Mouse (Mus musculus) mesoderm, embryonic 11.5 days (tissue): ENCODE data around the gene Gm9999.
"Not testable (repeated sequence)": the region's sequence is repeated elsewhere in the genome, so short reads cannot be mapped to it uniquely, and the experiment has no call there.

Experiments
- DNase-seq: peaks from one replicate; pipeline ENCODE4 v3.0.0-alpha.2; 2012; ENCODE audit warnings: low read depth, low spot score

The Gm9999 gene

DNA sequence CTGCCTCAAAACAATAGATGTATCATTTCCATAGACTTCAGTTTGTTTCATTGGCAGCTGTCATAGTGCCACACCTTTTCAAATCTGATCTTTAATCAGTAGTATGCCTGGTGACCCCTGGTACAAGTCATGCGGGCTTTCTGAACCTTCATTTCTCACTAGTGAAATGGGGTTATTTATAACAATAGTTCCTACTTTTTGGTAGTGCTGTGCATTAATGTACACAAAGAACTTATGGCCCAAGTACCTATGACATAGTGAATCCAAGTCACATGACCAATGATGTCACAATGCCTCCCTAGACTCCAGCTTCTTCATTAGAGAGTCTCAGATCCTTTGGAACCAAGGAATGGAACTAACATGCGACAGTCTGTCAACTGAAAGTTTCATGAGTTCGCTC, at the start of gene Gm9999:
Gene Gm9999, plus strand, starts transcription at position 301 of the 400 bp plus-strand sequence.
- no peak for DNase-seq

DNA sequence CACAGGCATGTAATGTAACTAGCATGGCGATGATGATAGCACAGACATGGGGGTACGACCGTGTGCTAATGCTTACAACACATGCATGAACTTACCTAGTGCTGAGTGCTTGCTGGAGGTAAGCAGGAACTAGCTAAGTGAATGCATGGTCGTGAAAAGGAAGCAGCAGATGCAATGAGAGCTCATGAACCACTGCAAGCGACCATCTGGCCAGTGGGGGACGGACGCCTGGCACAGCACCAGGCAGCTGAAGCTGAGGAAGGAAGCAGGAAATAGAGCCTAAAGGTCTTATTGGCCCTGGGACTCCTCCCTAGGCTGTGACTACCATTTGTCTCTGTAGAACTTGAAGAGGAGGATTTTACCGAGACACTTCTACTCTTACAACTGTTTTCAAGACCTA, 48.6 kb upstream of the Gm9999 start:
- no peak for DNase-seq

DNA sequence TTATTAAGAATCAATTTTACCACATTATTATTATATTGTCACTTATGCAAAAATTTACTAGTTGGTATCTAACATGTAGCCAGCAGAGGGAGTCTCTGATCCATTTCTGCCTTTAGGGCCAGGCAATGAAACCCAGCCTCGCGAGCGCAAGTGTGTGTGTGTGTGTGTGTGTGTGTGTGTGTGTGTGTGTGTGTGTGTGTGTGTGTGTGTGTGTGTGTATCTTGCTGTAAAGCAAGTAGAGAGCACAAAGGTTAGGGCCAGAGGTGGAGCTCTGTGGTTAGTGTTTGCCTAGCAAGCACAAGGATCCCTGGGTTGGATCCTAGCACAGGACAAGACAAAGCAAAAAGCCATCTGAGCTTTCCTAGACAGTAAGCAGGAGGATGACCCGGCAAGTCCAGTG, 47.5 kb upstream of the Gm9999 start:
- no peak for DNase-seq

DNA sequence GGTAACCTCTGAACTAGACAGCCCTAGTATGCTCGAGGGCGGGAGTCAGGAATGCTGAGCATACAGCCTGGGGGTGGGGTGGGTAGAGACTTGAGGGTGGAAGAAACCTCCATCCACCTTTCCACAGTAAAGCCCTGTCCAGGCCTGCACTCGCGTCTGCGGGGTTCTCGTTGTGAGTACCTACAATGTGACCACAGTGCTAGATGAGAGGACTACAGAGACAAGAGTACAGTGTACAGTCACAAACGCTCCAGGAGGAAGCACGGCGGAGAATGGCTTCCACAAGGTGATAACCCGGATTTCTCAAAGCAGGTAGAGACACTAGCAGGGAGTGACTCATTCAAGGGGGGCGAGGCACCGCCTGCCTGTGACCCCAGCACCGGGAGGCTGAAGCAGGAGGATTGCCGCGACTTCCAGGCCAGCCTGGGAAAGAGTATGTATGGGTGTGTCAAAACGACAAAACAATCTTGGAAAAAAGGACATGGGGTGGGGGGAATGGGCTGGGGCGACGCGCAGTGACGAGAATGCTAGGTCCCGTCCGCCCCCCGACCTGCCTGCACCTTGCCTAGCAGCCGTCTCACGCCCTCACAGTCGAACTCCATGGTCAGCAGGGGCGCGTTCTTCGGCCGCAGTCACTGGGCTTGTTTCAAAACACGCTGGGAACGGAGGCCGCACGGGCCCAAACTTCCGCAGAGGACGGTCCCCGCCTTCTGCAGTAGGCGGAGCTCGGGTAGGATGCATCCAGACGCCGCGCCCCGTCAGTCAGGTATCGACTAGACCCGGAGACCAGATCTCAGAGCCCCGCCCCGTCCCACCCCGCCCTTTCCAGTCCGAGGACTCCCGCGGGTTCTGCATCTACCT, 25.3 kb upstream of the Gm9999 start, which contains the start of gene Uevld:
Gene Uevld, minus strand, starts transcription at position 697 of the 861 bp plus-strand sequence.
- peak; percentile 93 for DNase-seq

DNA sequence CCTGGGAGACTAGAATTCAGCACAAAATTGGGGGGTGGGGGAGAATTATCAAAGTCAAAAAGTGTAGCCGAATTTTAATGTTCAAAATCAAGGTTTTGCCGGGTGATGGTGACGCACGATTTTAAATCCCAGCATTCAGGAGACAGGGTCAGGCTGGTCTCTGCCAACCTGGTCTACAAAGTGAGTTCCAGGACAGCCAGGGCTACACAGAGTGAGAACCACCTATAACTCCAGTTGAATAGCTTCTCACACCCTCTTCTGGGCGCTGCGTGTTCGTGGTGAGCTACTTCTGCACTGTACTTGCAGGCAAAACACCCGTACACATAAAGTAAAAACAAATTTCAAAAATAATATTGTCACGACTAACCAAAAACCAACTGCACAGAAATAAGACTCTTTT, 24.5 kb upstream of the Gm9999 start:
- no peak for DNase-seq

DNA sequence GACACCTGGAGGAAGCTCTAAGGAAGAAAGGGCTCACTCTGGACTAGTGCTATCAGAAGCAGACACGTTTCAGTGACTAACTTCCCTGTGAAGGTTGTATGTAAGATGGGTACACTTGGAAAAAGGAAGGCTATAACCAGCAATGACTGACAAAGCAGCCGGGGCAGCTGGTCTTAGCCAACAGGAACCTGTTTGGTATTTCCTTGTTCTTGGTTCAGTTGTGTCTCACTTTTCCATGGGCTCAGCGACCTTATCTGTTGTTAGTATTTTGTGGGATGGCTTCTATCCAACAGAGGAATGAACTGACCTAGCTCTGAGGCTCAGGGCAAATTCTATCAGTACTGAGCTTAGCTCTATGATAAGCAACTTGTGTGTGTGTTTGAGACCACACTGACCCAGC, 22.4 kb upstream of the Gm9999 start:
- DNase-seq, result no peak

DNA sequence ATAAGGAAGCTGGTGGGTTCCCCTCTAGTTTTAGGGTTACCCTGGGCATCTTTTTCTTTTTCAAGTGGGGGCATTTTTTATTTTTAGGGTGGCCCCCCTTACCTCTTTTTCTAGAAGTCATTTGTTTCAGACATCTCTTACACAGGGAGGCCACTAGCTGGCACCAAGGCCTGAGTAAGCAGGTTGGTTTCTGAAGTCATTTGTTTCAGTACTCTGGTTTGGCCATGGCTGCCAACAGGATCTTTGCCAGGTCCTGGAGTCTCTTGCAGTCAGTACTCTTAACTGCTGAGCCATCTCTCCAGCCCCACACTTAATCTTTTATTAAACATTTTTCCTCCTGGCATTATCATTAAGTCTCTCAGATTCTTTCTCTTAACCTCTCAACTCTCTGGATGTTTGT, 21.2 kb upstream of the Gm9999 start:
- no peak for DNase-seq

DNA sequence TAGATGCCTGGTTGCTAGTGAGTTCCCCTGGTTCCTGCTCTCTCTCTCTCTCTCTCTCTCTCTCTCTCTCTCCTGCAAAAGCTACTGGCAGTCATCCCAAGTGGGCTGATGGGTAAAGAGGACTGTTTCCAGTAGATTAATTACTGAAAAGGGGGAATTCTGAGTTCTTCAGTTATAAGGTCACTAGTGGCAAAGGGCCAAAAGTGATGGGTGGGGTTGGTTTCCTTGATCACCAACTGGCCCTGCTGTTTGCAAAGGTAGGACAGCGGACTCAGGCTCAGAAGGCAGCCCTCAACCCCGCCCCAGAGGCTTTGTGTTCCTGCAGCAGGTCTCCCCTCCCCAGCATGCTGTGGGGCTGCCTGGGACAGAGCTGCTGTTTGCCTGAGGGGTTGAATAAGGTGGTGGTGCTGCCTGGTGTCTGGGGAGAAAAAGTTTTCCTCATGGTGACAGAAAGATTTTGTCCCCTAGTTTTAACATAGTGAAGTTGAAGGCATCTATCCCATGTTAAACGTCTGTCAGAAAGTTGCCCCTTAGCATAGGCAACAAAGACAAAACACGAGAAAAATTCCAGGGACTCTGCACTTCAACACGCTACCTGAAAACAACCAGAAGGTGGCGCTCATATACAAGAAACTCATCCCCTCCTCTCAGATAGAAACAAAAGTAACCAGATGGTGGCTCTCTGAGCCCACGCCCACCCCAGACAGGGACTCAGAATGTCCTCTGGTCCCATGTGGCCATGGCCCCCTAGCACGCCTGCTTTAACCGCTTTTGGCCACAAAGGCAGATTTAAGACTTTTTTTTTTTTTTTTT, 20.4 kb upstream of the Gm9999 start:
- DNase-seq, result peak; percentile 91

DNA sequence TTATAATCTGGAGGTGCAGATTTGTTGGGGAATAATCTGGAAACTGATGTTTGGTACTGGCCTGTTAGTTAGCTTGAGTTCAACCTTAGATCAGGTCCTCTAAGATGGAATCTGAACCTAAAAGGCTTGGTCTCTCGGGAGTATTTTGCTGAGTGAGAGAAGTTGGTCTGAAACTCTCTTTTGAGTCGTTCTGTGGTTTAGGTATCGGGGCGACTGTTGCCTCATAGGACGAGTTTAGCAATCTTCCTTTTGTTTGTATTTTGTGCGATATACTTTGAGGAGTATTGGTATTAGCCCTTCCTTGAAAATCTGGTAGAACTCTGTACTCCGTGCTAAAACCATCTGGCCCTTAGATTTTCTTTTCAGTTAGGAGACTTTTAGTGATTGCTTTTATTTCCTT, 19.3 kb upstream of the Gm9999 start:
- DNase-seq, result no peak

DNA sequence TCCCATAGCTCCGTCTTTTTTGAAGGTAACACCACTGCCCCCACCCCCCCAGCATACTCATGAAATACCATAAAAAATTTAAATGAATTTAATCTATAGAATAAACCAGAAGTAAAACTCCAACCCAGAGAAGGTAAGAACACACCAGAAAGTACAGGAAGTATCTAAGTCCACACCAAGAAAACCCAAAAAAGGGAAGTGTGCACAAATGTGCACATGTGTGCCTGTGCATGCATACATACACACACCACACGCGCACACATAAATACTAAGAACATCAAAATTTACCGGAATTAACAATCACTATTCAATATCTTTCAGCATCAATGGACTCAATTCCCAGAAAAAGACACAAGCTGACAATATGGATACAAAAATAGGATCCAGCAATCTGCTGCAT, 13.5 kb upstream of the Gm9999 start:
- DNase-seq, result no peak

DNA sequence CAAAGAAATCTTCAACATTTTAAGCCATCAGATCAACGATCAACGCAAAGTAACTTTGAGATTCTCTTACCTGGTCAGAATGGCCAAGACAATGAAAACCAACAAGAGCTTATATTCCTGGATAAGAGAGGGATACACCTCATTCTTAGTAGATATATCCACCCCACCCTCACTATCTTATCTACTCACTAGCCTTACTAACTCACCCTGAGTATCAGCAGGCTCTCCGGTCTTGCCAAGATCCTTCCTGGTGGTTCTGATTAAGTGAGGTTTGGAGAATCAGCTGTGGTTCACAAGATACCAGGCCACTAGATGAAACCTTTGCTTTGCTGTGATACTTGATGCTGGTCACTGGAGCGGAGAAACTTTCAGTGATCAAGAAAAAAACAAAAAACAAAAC, 8.7 kb upstream of the Gm9999 start:
- DNase-seq, result no peak

DNA sequence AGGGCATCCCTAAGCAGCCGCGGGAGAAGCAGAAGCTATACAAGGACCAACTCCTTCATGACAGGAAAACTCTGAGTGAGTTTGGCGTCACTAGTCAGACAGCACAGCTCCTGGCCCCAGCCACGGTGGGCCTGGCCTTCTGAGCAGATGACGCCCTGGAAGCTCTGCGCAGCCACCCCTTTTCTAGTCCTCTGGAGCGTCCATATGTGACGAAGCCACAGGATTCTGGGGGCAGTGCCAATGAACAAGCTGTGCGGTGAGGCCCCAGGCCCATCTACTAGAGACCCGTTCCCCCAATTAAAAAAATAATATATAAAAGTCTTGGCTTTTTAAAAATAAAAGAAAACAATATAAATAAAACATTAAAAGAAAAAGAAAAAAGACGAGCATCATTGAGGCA, 7.9 kb upstream of the Gm9999 start:
- DNase-seq, result no peak

DNA sequence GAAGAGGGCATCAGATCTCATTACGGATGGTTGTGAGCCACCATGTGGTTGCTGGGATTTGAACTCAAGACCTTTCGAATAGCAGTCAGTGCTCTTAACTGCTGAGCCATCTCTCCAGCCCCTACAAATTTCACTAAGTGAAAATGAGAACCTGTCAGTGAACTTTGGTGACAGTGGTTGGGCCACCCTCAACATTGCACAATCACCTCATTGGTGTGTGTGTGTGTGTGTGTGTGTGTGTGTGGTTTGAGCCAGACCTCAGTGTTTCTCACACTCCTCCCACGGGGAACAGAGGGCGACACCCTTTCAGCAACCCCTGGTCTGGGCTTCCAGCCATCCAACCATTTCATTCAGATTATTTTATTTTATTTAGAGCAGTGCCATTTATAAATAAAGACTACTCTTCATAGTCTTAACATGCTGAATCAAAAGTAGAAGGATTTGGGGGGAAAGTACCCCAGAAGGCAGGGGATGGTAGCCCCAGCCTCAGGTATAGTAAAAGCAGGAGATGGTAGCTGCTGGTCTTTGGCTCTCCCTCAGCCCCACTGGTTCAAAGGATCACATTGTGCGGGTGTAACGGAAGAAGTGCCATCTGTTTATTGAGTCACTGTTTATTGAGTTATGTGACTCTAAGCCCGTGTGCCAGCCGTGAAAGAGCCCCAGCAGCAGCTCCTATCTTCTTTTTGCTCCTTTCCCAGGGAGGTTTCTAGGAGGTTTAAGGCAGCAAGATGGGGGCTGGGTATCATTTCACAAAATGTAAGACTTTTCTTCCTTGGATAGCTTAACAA, 2.5 kb downstream of the Gm9999 start:
- no peak for DNase-seq

DNA sequence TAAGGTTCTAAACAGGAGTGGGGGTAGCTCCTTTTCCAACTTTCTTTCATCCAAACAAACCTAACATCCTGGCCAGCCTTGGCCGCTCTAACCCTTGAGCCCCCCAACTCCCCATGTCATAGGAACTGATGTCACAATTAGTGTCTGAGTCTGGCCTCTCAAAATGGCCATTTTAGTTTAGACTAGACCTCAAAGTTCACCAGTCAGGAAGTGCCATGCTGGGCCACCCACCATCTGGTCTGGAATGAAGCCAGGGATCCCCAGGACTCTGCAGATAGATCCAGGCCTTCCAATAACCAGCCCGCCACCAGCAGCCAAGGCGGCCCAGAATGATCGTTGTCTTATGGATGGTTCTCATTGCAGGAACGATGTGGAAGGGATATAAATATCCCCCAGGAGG, 3.3 kb downstream of the Gm9999 start:
- DNase-seq, result peak; percentile 56

DNA sequence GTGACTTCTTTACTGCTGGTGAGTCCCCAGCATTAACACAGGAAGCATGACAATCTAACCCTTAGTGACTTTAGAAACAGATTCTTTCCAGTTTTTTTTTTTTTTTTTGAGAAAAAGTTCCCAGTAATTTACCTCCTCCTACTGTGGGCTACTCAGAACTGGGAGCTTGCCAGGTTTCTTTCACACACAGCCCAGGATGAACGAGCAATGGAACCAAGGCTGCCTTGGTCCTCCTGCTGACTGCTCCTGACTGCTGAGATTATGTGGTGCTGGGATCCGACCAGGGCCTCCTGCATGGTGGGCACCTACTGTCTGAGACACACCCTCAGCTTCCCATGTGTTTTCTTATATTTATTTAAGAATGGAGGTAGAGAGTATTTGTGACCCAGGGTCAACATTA, 3.7 kb downstream of the Gm9999 start:
- DNase-seq, result no peak

DNA sequence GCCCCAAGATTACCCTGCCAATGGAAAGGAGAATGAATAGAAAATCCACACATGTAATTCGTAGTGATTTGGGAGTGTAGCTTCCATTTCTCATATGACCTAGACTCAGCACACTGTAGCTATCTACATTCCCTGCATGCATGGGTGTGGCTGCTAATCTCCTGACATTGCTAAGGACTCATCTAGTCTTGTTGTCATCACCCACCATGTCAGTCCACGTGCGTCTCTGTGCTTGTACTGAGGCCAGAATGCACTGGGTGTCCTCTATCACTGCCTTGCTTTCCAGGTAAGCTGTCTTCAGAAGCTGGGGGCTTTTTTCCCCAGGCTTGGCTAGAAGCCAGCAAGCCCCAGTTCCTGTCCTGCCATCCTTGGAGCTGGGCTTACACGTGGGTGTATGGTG, 6.0 kb downstream of the Gm9999 start:
- not testable (repeated sequence) for DNase-seq

DNA sequence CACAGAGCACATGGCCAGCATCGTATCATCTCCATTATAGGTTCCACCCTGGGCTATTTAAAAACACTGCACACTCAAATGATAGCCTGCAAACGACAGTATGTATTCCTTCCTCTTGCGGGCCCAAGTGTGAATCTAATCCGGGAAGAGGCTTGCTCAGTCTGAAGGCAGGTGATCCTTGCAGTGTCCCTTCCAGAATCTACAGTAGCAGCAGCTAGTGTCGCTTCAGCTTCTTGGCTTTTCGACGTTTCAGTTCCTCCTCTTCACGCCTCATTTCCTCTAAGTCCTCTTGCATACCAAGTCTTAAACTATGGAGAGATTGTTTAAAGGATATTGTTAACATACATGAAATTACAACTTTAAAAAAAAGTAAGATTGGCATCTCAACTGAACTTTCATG, 9.7 kb downstream of the Gm9999 start:
- no peak for DNase-seq

DNA sequence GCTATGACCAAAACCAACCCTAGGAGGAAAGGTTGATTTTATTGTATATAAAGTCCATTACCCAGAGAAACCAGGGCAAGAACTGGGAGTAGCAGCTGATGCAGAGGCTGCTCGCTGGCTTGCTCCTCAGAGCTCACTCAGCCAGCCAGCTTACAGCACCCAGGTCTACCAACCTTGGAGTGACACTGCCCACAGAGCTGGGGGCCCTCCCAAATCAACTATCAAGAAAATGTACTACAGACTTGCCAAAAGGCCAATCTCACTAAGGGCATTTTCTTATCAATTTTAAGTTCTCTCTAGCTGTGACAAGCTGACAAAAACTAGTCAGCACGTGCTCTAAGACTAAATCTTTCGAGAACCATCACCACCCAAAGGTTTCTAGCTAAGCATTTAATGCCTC, 12.2 kb downstream of the Gm9999 start:
- DNase-seq, result no peak

DNA sequence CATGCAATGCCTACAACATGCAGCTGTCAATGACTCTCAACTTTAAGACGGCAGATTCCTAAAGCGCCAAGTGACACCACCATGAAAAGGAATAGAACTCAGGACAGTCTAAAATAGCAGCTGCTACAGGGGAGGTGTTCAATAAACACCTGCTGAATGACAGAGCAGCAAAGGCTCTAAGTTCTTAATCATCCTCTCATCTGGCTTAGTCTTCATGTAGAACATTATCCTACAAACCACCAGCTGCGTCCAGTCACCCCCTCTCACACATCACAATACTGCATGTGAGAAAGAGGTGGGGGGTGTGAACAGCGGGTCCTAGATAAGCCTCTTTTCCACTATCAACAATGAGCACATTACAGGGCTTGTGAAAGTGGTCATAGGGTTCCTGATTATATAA, 13.6 kb downstream of the Gm9999 start:
- no peak for DNase-seq

DNA sequence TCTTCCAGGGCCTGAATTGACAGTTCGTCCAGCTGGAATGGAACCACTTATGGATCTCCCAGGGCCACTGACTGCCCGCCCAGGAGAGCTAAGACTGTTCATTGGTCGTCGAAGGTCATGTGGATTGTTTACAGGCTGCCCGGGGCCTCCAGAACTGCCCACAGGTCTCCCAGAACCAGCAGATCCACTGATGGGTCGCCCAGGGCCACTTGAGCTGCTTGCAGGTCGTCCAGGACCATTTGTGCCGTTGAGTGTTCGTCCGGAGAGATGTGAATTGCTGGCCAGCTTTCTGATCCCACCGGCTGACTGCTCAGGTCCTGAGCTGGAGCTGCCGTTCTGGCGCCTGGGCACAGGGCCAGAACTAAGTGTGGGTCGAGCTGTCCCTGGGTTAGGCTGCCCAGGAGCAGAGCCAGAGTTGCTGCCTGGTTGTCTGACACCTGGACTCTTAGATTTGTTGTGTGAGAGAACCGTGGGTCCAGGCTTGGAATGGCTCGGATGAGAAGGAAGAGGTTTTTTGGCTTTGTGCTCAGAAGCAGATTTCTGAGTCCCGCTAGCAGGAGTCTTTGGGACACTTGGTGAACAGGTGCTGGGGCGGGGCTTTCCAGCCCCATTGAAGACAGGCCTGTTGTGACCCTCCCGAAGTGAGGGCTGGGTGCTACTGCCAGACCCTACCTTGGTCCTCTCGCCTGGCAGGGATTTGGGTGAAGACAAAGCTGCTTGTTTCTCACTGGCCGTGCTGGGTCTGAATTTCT, 14.4 kb downstream of the Gm9999 start:
- no peak for DNase-seq

DNA sequence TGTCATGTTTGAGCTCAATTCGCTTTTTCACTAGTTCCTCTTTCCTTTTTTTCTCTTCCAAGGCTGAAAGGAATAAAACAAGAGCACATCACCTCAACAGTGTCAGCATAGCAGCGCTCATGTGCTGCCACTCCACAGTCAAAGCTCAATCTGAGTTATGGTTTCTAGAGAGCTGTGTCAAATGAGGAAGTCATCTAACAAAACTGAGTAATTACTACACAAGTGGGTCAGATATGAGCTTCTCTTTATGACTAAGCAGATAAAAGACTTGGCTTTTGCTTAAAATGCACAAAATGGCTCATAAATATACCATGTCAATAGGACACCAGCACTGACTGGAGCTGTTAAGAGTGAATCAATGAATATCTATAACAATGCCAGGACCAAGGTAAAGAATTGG, 15.6 kb downstream of the Gm9999 start:
- no peak for DNase-seq
